In the genomic region with DNA sequence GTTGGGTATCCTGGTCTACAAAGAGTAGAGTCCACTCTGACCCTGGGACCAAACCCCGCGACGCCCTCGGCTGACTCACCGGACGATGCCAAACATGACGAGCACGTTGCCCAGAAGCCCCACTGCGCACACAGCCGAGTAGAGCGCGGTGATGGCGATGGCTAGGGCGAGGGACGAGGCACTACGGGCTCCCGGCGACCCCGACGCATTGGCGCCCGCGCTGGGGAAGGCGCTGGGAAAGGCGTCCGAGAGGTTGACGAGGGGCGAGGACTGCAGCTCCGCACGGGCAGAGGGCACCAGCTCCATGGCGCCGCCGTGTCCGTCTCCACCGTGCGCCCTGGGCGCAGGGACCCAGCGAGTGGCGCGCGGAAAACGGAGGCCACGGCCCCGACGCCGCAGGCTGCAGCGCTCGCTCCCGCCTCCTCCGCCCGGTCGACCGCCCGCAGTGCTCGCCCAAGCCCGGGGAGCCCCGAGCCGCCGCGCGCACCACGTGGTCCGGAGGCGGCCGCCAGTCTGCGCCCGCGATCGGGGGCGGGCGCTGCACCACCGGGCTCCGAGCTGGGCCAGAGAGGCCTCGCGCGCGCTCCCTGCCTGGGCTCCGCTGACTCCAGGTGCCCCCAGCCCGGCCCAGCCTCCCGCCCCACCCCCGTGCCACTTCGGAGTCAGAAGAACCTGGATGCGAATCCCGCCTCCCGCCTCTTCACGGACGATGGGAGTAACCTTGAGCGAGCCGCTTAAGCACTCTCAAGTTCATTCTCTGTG, we compare ENCODE assay signal across 7 mouse cellular contexts. TPM values are rescaled to one million over a fixed set of nuclear protein-coding genes. Genes with fewer than 3 reads are reported as not detected.
DNase-seq lines count a peak whose midpoint lies in the region; ATAC-seq and TF ChIP-seq lines count a peak whose summit lies in the region.

A gene (minus strand): TSS at position 407 of the 762 bp plus-strand sequence.

- H3K36me3 ChIP-seq in lung, postnatal 0 days (ENCODE audit: insufficient read depth, low read length) = no peaks in the 10 kb centered on the region
- no peaks in the 10 kb centered on the region for H3K36me3 ChIP-seq in embryonic facial prominence, embryonic 11.5 days (replicated peaks; ENCODE audit: control insufficient read depth, insufficient read depth, low read depth, low read length)
- H3K36me3 ChIP-seq in liver, embryonic 16.5 days (ENCODE audit: control insufficient read depth, insufficient read depth) = no peaks in the 10 kb centered on the region

- peak within 1 kb of the TSS; percentile 26 for H3K4me3 ChIP-seq in lung, postnatal 0 days (ENCODE audit: low read depth, low read length)
- H3K4me3 ChIP-seq in lung, adult 2 months (replicated peaks; ENCODE audit: extremely low read depth, low read depth, low read length) = no peak within 1 kb of the TSS
- peak within 1 kb of the TSS; percentile 47 for H3K4me3 ChIP-seq in embryonic facial prominence, embryonic 11.5 days (ENCODE audit: low read depth, low read length)
- H3K4me3 ChIP-seq in liver, embryonic 16.5 days (ENCODE audit: low read depth, low read length) = peak within 1 kb of the TSS; percentile 26

- peak; percentile 14; the same call in 1 of the 2 replicates for ATAC-seq in lung, postnatal 0 days
- 0 out of 2 replicates have a peak, but pooled peaks have one; percentile 29 for ATAC-seq in embryonic facial prominence, embryonic 11.5 days (replicated peaks; ENCODE audit: insufficient number of reproducible peaks, low FRiP score, low TSS enrichment, low read depth)
- ATAC-seq in liver, embryonic 16.5 days (ENCODE audit: low read depth) = no peak

- WGBS in lung, postnatal 0 days = 2% methylated on average over 38 of the region's 89 CpGs
- WGBS in lung, adult 2 months = 2% methylated on average over 89 of the region's 89 CpGs
- WGBS in embryonic facial prominence, embryonic 11.5 days = 1% methylated on average over 63 of the region's 89 CpGs
- WGBS in liver, embryonic 16.5 days (ENCODE audit: insufficient replicate concordance) = 1% methylated on average over 85 of the region's 89 CpGs

- no peak for TF ChIP-seq CTCF in lung, postnatal 0 days (IDR thresholded peaks at IDR 0.05)
- TF ChIP-seq CTCF in lung, adult 2 months (IDR thresholded peaks at IDR 0.05; ENCODE audit: insufficient read depth, low read length) = no peak

- H3K4me1 ChIP-seq in lung, postnatal 0 days (ENCODE audit: insufficient read depth, low read depth, low read length) = no peaks in the 10 kb centered on the region
- no peaks in the 10 kb centered on the region for H3K4me1 ChIP-seq in lung, adult 2 months (ENCODE audit: control insufficient read depth, insufficient read depth, low read length)
- H3K4me1 ChIP-seq in embryonic facial prominence, embryonic 11.5 days (ENCODE audit: control insufficient read depth, insufficient read depth, low read length) = no peaks in the 10 kb centered on the region
- no peaks in the 10 kb centered on the region for H3K4me1 ChIP-seq in liver, embryonic 16.5 days (ENCODE audit: control insufficient read depth, low read depth, low read length)

- peaks cover 19% of the 10 kb centered on the region for H3K27me3 ChIP-seq in lung, postnatal 0 days (replicated peaks; ENCODE audit: insufficient read depth, low read length)
- peaks cover 28% of the 10 kb centered on the region for H3K27me3 ChIP-seq in embryonic facial prominence, embryonic 11.5 days (ENCODE audit: control insufficient read depth, insufficient read depth, low read length)
- H3K27me3 ChIP-seq in liver, embryonic 16.5 days (ENCODE audit: control insufficient read depth, insufficient read depth, low read depth, low read length) = peaks cover 46% of the 10 kb centered on the region

- no peak for DNase-seq in lung, postnatal 0 days (ENCODE audit: low spot score)
- no peak for DNase-seq in lung, adult 2 months
- DNase-seq in embryonic facial prominence, embryonic 11.5 days (ENCODE audit: low spot score) = peak; percentile 51
- peak; percentile 26 for DNase-seq in heart, postnatal 4 days
- DNase-seq in testis, postnatal 10 days (ENCODE audit: low spot score) = peak; percentile 49
- DNase-seq in natural killer cell, adult 2 months (ENCODE audit: low spot score in 2 of 2) = no peak

- no peak for TF ChIP-seq POLR2A in lung, adult 2 months (IDR thresholded peaks at IDR 0.05; ENCODE audit: borderline replicate concordance, extremely low read depth, low read depth, low read length)

- H3K27ac ChIP-seq in lung, postnatal 0 days (ENCODE audit: low read length) = no peak within 1 kb of the TSS
- H3K27ac ChIP-seq in embryonic facial prominence, embryonic 11.5 days (replicated peaks; ENCODE audit: low read depth, low read length) = no peak within 1 kb of the TSS
- no peak within 1 kb of the TSS for H3K27ac ChIP-seq in liver, embryonic 16.5 days (ENCODE audit: low read length)

- TF ChIP-seq EP300 in lung, postnatal 0 days (IDR thresholded peaks at IDR 0.05) = no peak

- no peaks in the 10 kb centered on the region for H3K9me3 ChIP-seq in lung, postnatal 0 days (ENCODE audit: low read length)
- H3K9me3 ChIP-seq in embryonic facial prominence, embryonic 11.5 days (replicated peaks; ENCODE audit: control insufficient read depth, low read length) = no peaks in the 10 kb centered on the region
- H3K9me3 ChIP-seq in liver, embryonic 16.5 days (replicated peaks; ENCODE audit: control insufficient read depth, low read length) = no peaks in the 10 kb centered on the region

- peak within 1 kb of the TSS; percentile 56 for H3K4me2 ChIP-seq in lung, postnatal 0 days (replicated peaks; ENCODE audit: low read depth, low read length)
- H3K4me2 ChIP-seq in embryonic facial prominence, embryonic 11.5 days (ENCODE audit: low read depth, low read length) = peak within 1 kb of the TSS; percentile 96
- H3K4me2 ChIP-seq in liver, embryonic 16.5 days (ENCODE audit: low read depth, low read length) = peak within 1 kb of the TSS; percentile 46

- H3K9ac ChIP-seq in lung, postnatal 0 days (replicated peaks; ENCODE audit: low read depth) = no peak within 1 kb of the TSS
- peak within 1 kb of the TSS; percentile 43 for H3K9ac ChIP-seq in embryonic facial prominence, embryonic 11.5 days (replicated peaks; ENCODE audit: low read length)
- no peak within 1 kb of the TSS for H3K9ac ChIP-seq in liver, embryonic 16.5 days (ENCODE audit: low read depth, low read length)

RNA-seq across cellular contexts. Expression of the gene that starts here (rescaled TPM):
- polyA plus RNA-seq in lung, postnatal 0 days (2015; fragmentation: Nextera tagmentation; extraction: Ambion mirVana) = not detected in 2 replicates
- polyA plus RNA-seq in lung, adult 2 months (2012; rRNA removed) = 0.11 TPM in 2 replicates
- polyA plus RNA-seq in embryonic facial prominence, embryonic 11.5 days (2014; fragmentation: Nextera tagmentation; extraction: Ambion mirVana) = 0.11 and 0.18 TPM in 2 replicates
- under 1 TPM; 0.45 to 0.54 TPM for total RNA-seq in heart, postnatal 4 days (2021)
- polyA plus RNA-seq in liver, embryonic 16.5 days (2015; fragmentation: Nextera tagmentation; extraction: Ambion mirVana) = 0.02 and 0.04 TPM in 2 replicates

Comparison
In these comparisons a context has a peak if more than half of its experiments do, and no peak if none do; other contexts are left out.
1. Peak in ATAC-seq, H3K4me3 ChIP-seq and H3K4me2 ChIP-seq in lung, postnatal 0 days; RNA of the gene not detected or under 1 TPM.
2. Peak in DNase-seq, ATAC-seq, H3K4me3 ChIP-seq, H3K9ac ChIP-seq and H3K4me2 ChIP-seq in embryonic facial prominence, embryonic 11.5 days; RNA of the gene not detected or under 1 TPM.
3. Peak in DNase-seq in heart, postnatal 4 days; RNA of the gene not detected or under 1 TPM.
4. H3K4me2 ChIP-seq: peak in every context shown above with its lines; median percentile 96 in embryonic facial prominence, embryonic 11.5 days; 56 in lung, postnatal 0 days; 46 in liver, embryonic 16.5 days.